Mouse (Mus musculus) kidney, adult 10 weeks (tissue): ENCODE data around the gene Btbd17. TPM values are rescaled to one million over a fixed set of nuclear protein-coding genes. Genes with fewer than 3 reads are reported as not detected.

Experiments
- polyA plus RNA-seq: library from polyadenylated mRNA; stranded (reverse); fragments of 350-450 nt; fragmentation: Illumina TruSeq; extraction: RNeasy Lipid Tissue Mini Kit (QIAGEN cat#74804); gene quantifications from one replicate; pipeline ENCODE4 v1.2.3, GENCODE M21; 2014; ENCODE audit warnings: low read depth, low replicate concordance

Gene Btbd17
- polyA plus RNA-seq, result not detected

GRCm38 (mm10) chr11:114795848-114796322, at the start of gene Btbd17:
Gene Btbd17, minus strand, starts transcription at chr11:114795945.

GRCm38 (mm10) chr11:114798624-114799023, 2.9 kb upstream of the Btbd17 start, which contains the start of gene Gpr142:
Gene Gpr142, plus strand, starts transcription at chr11:114798924.

GRCm38 (mm10) chr11:114764820-114765818, 30.6 kb downstream of the Btbd17 start, which contains the start of gene Kif19a:
Gene Kif19a, plus strand, starts transcription at chr11:114765388.

Other genes with a start within 250 kb of the Btbd17 start
- 170 TPM for gene Rpl38, start 127.4 kb downstream of the Btbd17 start, polyA plus RNA-seq
- 1.9 TPM for gene Ttyh2, start 120.5 kb downstream of the Btbd17 start, polyA plus RNA-seq
- gene Dnaic2, start 68.5 kb downstream of the Btbd17 start, polyA plus RNA-seq, result not detected
- gene Kif19a, start 30.6 kb downstream of the Btbd17 start, polyA plus RNA-seq, result not detected
- gene Gpr142, start 3.0 kb upstream of the Btbd17 start, polyA plus RNA-seq, result not detected
- 24.3 TPM for gene Gprc5c, start 55.2 kb upstream of the Btbd17 start, polyA plus RNA-seq
- gene Cd300a, start 94.1 kb upstream of the Btbd17 start, polyA plus RNA-seq, result 0.36 TPM
- not detected for gene Cd300lb, start 138.4 kb upstream of the Btbd17 start, polyA plus RNA-seq
- gene Cd300c, start 173.2 kb upstream of the Btbd17 start, polyA plus RNA-seq, result not detected
- 0.97 TPM for gene Cd300ld, start 194.0 kb upstream of the Btbd17 start, polyA plus RNA-seq
- 0.53 TPM for gene Cd300c2, start 205.9 kb upstream of the Btbd17 start, polyA plus RNA-seq
- gene Cd300ld2, start 220.2 kb upstream of the Btbd17 start, polyA plus RNA-seq, result not detected
- not detected for gene Cd300ld4, start 231.1 kb upstream of the Btbd17 start, polyA plus RNA-seq
- gene Cd300ld5, start 241.8 kb upstream of the Btbd17 start, polyA plus RNA-seq, result not detected